Mouse (Mus musculus) liver, embryonic 14.5 days (tissue): ENCODE measurements at regions not wholly inside any gene's neighbourhood (a gene's known extent, or its start where the extent isn't known, plus 50 kb on each side); places are given as distances from the start of the nearest gene placed in this dataset.

Source experiments
- ATAC-seq: fragments of 200-750 bp; cut with Nextera tagmentation; 2 replicates; pipeline ENCODE4 v1.8.0; 2017; ENCODE audit warnings: moderate number of reproducible peaks, mild to moderate bottlenecking, moderate library complexity; ENCODE audit not compliant: insufficient read depth
- DNase-seq, 3 experiments: peaks; one replicate each; pipeline ENCODE4 v3.0.0-alpha.2; 2012 to 2013; ENCODE audit warnings: low read depth in 3 of 3, low spot score in 3 of 3
- H3K27ac ChIP-seq: fragments of 300-500 bp; sonication (generic); 2 replicates; pipeline ENCODE4 v1.5.1; 2014; ENCODE audit warnings: moderate library complexity, mild to moderate bottlenecking, control low read depth, inconsistent platforms
- H3K27me3 ChIP-seq: fragments of 300-500 bp; sonication (generic); 2 replicates; pipeline ENCODE4 v1.6.1; 2014; ENCODE audit warnings: mild to moderate bottlenecking, low read length, moderate library complexity; ENCODE audit not compliant: control insufficient read depth, insufficient read depth
- H3K36me3 ChIP-seq: fragments of 300-500 bp; sonication (generic); replicated peaks from 2 replicates; pipeline ENCODE4 v1.6.1; 2014; ENCODE audit warnings: low read depth; ENCODE audit not compliant: control insufficient read depth, insufficient read depth
- H3K4me1 ChIP-seq, 2 experiments: fragments of 200-500 bp in 1 of 2; fragments of 300-500 bp in 1 of 2; sonication (generic) in 1 of 2; replicated peaks; 2 replicates each; pipeline ENCODE4 v1.6.1; 2012 to 2014; ENCODE audit warnings: antibody characterized with exemption in 1 of 2, inconsistent platforms in 1 of 2, low read length in 1 of 2; ENCODE audit not compliant: control insufficient read depth in 2 of 2, insufficient read depth in 2 of 2
- H3K4me2 ChIP-seq: fragments of 300-500 bp; sonication (generic); 2 replicates; pipeline ENCODE4 v1.6.1; 2014; ENCODE audit warnings: low read depth, mild to moderate bottlenecking, control low read depth, moderate library complexity
- H3K4me3 ChIP-seq, 2 experiments: fragments of 200-500 bp in 1 of 2; fragments of 300-500 bp in 1 of 2; sonication (generic) in 1 of 2; 2 replicates each; pipeline ENCODE4 v1.5.1; 2012 to 2014; ENCODE audit warnings: low read depth in 2 of 2, low read length in 2 of 2, mild to moderate bottlenecking in 2 of 2, control low read depth in 1 of 2, inconsistent platforms in 1 of 2, moderate library complexity in 1 of 2; ENCODE audit not compliant: insufficient read depth in 1 of 2
- H3K9ac ChIP-seq: fragments of 300-500 bp; sonication (generic); replicated peaks from 2 replicates; pipeline ENCODE4 v1.6.1; 2014; ENCODE audit warnings: mild to moderate bottlenecking, control low read depth, moderate library complexity
- H3K9me3 ChIP-seq: fragments of 300-500 bp; sonication (generic); 2 replicates; pipeline ENCODE4 v1.6.1; 2016; ENCODE audit warnings: low read length, mixed read lengths; ENCODE audit not compliant: control insufficient read depth
- CTCF ChIP-seq: IDR thresholded peaks from 2 replicates; pipeline ENCODE4 v1.5.1; 2016; ENCODE audit warnings: antibody characterized with exemption, low read depth, control low read depth
- EP300 ChIP-seq: IDR thresholded peaks from 2 replicates; pipeline ENCODE4 v1.6.1; 2016; ENCODE audit warnings: antibody characterized with exemption, low read depth
- WGBS: fragments of 180-500 bp; shearing (Covaris S2); extraction: QIAGEN DNeasy Blood & Tissue Kit; methylation state at CpG from one replicate; pipeline ENCODE4 v1.1.7; 2014; ENCODE audit not compliant: insufficient replicate concordance; 5-methylcytosine and 5-hydroxymethylcytosine counted together

GRCm38 (mm10) chr8:27677143-27678106, 230.0 kb downstream of the Poteg start:
- Histone ChIP-seq H3K4me2 (no peak overlapping the region), H3K36me3 (no peaks in the 10 kb centered on the region), H3K27me3 (no peaks in the 10 kb centered on the region), H3K27ac (no peak overlapping the region), H3K9ac (no peak overlapping the region), H3K4me1 (no peaks in the 10 kb centered on the region), H3K4me3 (no peak overlapping the region), H3K9me3 (no peaks in the 10 kb centered on the region)
- 32% methylated on average over 13 of the region's 13 CpGs for WGBS
- DNase-seq, result peak in 2 of 3 experiments; percentile 4 to 10
- no peak for ATAC-seq
- TF ChIP-seq CTCF (peak; percentile 56), EP300 (no peak)

GRCm38 (mm10) chr8:27679164-27679563, 231.7 kb downstream of the Poteg start:
- 9% methylated on average over 2 of the region's 2 CpGs for WGBS
- TF ChIP-seq EP300 (no peak), CTCF (peak; percentile 51)
- H3K27me3 ChIP-seq, result no peaks in the 10 kb centered on the region
- no peaks in the 10 kb centered on the region for H3K36me3 ChIP-seq
- no peaks in the 10 kb centered on the region for H3K4me1 ChIP-seq
- no peak for ATAC-seq
- H3K4me3 ChIP-seq, result no peak overlapping the region
- no peaks in the 10 kb centered on the region for H3K9me3 ChIP-seq
- no peak for DNase-seq
- H3K27ac ChIP-seq, result no peak overlapping the region
- no peak overlapping the region for H3K4me2 ChIP-seq
- H3K9ac ChIP-seq, result no peak overlapping the region

- 51% methylated on average over 6 of the region's 6 CpGs for WGBS
- TF ChIP-seq CTCF, result no peak
- no peak for TF ChIP-seq EP300
Observed at GRCm38 (mm10) chr8:27721988-27722387, 274.5 kb downstream of the Poteg start.

GRCm38 (mm10) chr8:27770296-27770695, 322.8 kb downstream of the Poteg start:
- DNase-seq (no peak), ATAC-seq (no peak)
- Histone ChIP-seq H3K4me3 (no peak overlapping the region), H3K4me2 (no peak overlapping the region), H3K27ac (no peak overlapping the region), H3K9ac (no peak overlapping the region), H3K4me1 (no peaks in the 10 kb centered on the region), H3K36me3 (no peaks in the 10 kb centered on the region), H3K9me3 (no peaks in the 10 kb centered on the region), H3K27me3 (no peaks in the 10 kb centered on the region)
- TF ChIP-seq CTCF (no peak), EP300 (no peak)
- 68% methylated on average over 6 of the region's 6 CpGs for WGBS

More at GRCm38 (mm10) chr8:27721988-27722387, 274.5 kb downstream of the Poteg start:
- Histone ChIP-seq H3K4me3 (no peak overlapping the region), H3K9ac (no peak overlapping the region), H3K9me3 (no peaks in the 10 kb centered on the region), H3K4me1 (no peaks in the 10 kb centered on the region), H3K27me3 (no peaks in the 10 kb centered on the region), H3K27ac (no peak overlapping the region), H3K36me3 (no peaks in the 10 kb centered on the region), H3K4me2 (no peak overlapping the region)
- ATAC-seq (no peak), DNase-seq (no peak)

- WGBS, result 66% methylated on average over 8 of the region's 8 CpGs
- no peak for TF ChIP-seq CTCF
- no peak for TF ChIP-seq EP300
- Histone ChIP-seq H3K4me2 (no peak overlapping the region), H3K4me1 (no peaks in the 10 kb centered on the region), H3K27me3 (no peaks in the 10 kb centered on the region), H3K9me3 (no peaks in the 10 kb centered on the region), H3K36me3 (no peaks in the 10 kb centered on the region), H3K9ac (no peak overlapping the region), H3K4me3 (no peak overlapping the region), H3K27ac (no peak overlapping the region)
- ATAC-seq (no peak), DNase-seq (no peak)
Observed at GRCm38 (mm10) chr8:27770803-27771202, 323.3 kb downstream of the Poteg start.
